Mouse (Mus musculus): Measurements from ENCODE around the gene Ino80d.

Ino80d gene

GRCm38 (mm10) chr1:63107614-63108327 is 6.7 kb downstream of the Ino80d start:
- in situ Hi-C loops (cut with MboI) = no loop called here

DNA sequence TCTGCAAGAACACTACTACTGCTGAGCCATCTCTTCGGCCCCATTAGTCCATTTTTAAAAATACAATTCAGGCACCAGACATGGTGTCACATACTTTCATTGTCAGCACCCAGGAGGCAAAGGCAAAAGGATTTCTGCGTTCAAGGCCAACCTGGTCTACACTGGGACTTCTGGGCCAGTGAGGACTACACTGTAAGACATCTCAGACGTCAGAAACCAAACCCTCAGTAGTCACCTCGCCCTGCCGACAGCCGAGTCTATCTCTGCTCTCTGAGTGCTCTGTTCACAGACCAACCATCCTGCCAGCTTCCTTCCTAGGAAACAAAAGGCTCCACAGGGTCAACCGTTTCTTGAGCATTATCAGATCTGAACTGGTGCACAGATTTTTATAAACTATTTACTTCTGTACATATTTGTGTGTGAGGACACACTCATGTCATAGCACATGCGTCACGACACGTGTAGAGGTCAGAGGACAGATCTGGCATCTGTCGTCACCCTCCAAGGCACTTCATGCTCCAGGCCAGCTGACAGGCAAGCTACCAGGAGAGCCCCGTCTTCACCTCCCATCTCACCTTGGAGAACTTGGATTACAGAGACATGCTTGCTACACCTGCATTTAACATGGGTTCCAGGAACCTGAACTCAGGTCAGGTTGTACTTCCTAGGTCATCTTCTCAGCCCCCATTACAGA is 11.6 kb downstream of the Ino80d start:
- in situ Hi-C loops (cut with MboI) = no loop called here

GRCm38 (mm10) chr1:63100196-63100595 is 14.3 kb downstream of the Ino80d start:
- in situ Hi-C loops (cut with MboI) = no loop called here

GRCm38 (mm10) chr1:63098831-63099230 is 15.6 kb downstream of the Ino80d start:
- in situ Hi-C loops (cut with MboI) = no loop called here

DNA sequence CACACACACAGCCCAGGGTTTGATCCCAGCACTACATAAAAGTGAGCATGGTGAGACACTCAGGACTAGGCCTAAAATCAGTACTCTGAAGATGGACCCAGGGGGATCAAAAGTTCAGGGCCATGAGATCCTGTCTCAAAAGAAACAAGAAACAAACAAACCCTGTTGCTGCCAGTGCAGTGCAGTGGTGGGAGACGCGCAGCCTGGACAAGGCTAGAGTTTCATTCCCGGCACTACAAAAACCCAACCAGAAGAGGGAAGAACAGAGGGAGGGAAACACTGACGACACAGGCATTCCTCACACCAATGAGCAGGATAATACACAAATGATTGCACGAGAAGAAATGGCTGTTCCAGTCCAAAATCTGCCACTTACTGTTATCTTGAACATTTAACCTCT is 18.4 kb downstream of the Ino80d start:
- in situ Hi-C loops (cut with MboI) = no loop called here

- in situ Hi-C loops (cut with MboI) = no loop called here
Observed at GRCm38 (mm10) chr1:63089795-63090194, 24.7 kb downstream of the Ino80d start.

DNA sequence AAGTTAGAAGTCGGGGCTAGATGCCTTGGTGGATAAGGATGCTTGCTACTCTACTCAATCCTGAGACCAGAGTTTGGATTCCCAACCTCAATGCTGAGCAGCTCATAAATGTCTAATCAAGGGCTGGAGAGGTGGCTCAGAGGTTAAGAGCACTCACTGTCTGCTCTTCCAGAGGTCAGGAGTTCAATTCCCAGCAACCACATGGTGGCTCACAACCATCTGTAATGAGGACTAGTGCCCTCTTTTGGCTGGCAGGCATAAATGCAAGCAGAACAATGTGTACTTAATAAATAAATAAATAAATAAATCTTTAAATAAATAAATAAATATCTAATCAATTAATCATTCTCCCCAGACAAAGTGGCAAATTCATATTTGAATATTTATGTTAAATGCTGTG is 25.9 kb downstream of the Ino80d start:
- in situ Hi-C loops (cut with MboI) = no loop called here

DNA sequence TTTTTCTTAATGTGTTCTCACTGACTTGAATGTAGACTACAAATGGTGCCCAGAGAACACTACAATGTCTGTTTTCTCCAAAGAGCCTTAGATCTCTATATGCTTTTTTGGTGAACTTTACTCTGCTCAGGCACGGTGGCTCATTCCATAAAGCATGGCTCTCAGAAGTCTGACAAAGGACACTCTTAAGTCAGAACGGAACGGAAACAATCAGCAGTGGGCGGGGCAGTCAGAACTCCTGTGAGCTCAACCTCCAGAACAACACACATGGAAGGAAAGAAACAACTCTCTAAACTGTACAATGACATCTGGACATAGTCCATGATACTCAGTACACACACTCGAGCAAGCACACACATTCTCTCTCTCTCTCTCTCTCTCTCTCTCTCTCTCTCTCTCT is 34.2 kb downstream of the Ino80d start:
- in situ Hi-C loops (cut with MboI) = no loop called here

- in situ Hi-C loops (cut with MboI) = no loop called here
Observed at GRCm38 (mm10) chr1:63076383-63076782, 38.1 kb downstream of the Ino80d start.

DNA sequence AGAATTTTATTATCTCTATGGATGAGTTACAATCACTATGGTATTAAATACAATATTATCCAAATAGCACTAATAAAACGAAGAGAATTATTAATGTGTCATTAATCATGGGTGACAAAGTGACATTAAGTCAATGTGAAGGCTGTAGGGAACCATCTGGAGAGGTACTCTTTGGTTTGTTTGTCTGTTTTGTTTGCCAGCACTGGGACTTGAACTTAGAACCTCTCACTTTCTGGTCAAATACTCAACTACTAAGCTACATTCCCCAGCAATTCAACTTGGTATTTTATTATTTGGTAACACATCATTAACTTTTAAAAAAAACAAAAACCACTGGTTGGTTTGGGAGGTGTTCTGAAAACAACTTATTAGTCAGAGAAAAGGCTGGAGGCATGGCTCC is 43.1 kb downstream of the Ino80d start:
- in situ Hi-C loops (cut with MboI) = no loop called here

DNA sequence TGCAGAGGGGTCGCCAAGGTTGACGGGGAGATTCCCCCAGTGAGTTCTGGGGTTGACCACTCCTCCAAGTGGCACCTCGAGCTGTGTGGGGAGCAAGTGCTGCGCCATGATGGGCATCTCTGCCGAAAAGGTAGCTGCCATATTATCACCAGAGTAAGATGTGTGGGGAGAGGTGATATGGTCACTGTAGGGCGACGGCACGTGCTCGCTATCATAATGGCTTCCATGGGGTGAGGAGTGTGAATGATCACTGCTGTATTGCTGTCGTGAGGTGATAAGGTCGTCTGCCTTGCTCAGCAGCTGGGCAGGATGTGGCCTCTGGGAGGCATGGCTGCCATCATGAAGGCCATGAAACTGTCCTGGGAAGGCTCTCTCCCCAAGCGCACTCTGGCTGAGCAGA is 56.1 kb downstream of the Ino80d start:
- in situ Hi-C loops (cut with MboI) = no loop called here

DNA sequence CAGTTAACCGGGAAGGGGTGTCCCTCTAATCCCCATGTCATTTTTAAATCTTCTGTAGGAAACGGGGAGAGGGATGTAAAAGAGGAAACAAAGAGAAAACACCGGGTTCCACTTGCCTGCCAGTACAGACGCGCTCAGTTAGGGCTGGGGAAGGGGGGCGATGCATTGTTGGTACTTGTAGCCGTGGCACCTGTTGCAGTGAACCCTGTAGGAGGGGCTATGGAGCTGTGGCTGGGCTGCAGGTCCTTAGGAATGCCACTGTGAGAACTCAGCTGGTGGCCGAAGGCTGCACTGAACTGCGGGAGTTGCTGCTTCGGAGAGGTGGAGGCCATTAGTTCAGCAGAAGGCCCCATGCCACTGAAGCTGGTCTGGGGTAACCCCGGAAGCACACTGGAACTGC is 56.6 kb downstream of the Ino80d start:
- in situ Hi-C loops (cut with MboI) = no loop called here

DNA sequence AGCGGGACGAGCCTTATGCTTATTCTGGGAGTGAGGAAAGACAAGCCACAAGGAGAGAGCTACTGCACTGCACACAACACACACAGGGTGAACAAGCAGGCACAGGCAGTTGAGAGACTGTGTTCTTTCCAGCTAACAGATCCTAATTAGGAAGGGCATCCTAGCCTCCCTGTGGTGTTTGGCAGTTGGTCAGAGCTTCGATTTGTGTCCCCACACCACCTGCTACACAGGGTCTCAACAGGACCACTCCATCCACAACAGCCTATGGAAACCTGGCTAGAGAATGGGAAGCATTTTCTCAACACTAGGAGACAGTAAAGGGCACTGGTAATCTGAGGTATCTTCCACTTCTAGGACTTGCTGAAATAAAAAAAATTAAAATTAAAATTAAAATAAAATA is 57.1 kb downstream of the Ino80d start:
- in situ Hi-C loops (cut with MboI) = no loop called here

- in situ Hi-C loops (cut with MboI) = no loop called here
Observed at GRCm38 (mm10) chr1:63055386-63055785, 59.1 kb downstream of the Ino80d start.

- in situ Hi-C loops (cut with MboI) = no loop called here
Observed at GRCm38 (mm10) chr1:63050866-63051265, 63.6 kb downstream of the Ino80d start.

DNA sequence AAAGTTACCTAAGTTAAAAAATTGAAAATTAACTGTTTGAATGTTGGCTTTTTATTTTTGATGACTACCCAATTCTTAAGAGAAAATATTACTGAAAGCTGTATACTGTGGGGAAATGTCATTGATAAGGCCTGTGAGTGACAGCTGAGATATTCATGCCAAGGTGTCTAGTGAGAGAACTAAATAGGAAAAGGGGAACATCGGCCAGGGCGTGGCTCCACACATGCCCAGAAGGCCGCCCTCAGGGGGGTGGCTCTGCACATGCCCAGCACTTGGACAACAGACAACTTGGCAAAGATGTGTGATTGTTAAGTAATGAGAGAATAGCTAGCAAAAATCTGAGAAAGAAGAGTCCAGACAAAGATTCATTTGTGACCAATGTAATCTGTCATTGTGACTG is 64.5 kb downstream of the Ino80d start:
- in situ Hi-C loops (cut with MboI) = no loop called here

DNA sequence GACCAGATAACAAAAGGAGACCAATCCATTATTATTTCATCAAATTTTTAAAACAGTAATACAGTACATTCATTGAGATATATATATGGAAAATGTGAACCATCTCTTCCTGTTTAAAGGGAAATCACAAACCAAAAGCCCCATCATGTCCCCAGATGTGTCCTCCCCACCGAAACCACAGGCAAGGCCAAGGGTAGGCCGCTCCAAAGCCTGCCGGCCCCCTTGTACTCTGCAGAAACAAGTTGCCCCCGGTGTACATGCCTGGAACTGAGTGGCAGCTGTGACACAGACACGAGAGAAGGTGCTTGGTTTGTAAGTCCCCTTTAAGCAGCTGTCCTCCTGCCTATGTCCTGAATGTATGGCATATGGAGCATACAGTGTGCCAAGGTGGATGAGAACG is 66.5 kb downstream of the Ino80d start:
- in situ Hi-C loops (cut with MboI) = no loop called here

DNA sequence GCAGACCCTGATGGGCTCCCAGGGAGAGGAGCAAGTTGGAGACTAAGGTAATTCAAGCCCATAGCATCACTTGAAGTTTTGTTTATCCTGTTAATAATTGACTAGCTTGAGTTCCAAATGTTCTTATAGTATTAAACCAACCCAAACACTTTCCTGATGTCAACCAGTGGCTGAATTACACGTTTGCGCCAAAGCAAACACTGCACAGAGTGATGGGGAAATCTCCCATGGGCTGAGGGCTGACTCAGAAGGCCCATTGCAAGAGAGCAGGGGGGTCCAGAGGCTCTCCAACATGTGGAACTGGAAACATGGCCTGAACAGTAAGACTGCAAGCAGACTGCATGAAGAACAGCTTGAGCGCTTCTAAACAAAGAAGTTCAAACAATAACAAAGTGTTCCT is 81.5 kb downstream of the Ino80d start:
- in situ Hi-C loops (cut with MboI) = no loop called here

- in situ Hi-C loops (cut with MboI) = no loop called here
Observed at GRCm38 (mm10) chr1:63019916-63020315, 94.6 kb downstream of the Ino80d start.

DNA sequence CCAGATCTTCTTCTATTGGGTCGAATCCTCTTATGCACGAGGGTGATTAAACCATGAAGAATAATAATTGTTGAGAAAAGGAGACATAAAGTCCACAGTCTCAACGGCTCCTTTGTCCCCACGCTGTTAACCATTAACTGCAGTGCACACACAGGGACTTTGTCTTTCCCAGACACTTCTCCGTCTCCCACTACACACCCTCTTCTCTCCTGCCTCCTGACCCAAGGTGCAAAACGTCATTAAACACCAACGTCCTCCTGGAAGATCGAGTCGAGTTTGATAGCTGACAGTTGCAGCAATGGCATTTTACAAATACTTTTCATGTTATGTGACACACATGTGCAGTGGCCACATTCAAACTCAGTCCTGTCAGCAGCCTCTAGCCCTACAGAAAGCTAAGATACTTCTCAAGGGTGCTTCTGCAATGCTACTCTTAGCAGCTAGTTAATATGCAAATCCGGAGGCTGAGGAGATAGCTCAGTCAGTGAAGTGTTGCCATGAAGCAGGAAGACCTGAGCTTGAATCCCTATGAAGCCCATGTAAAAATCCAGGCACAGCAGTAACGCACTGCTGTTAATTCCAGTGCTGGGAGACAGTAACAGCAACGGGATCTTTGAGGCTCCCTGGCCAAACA is 109.3 kb downstream of the Ino80d start:
- in situ Hi-C loops (cut with MboI) = no loop called here

DNA sequence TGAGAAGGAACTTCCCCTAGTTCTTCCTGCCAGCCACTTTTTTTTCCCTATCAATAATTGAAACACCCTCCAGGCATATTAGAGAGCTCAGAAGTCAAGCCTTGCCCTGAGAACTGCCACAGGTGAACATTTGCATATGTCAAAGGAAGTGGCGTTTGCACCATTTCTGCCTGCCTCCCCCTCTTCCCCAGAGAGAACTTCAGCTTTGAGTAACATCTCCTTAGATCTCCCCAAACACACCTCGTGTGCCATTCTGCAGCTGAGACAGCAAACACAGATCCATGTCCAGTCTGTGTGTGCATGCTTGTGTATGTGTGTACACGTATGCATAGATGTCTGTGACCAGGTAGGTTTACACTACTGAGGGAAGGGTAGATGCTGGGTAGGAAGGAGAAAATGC is 112.6 kb downstream of the Ino80d start:
- in situ Hi-C loops (cut with MboI) = no loop called here

DNA sequence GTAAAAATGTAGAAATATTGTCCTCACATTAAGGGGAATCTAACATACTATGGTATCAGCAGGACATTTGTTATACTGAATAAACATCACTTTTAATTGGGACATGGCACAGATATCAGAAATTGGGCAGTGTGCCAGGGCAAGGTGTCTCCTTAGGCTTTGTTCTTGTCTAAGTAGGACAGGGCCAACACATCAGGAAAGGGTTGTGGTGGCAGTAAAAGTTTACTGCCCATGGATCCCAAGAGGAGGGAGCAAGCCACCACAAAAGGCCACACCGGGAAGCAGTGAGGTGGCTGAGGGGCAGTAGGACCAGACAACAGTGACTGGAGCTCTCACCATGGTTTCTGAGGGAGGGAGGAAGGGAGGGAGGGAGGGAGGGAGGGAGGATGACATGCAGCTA is 121.1 kb downstream of the Ino80d start:
- in situ Hi-C loops (cut with MboI) = loop anchor here (25.0 kb wide), 1 partner anchor 1806 kb away; no protein-coding TSS in a partner anchor

GRCm38 (mm10) chr1:62992648-62993047 is 121.8 kb downstream of the Ino80d start:
- in situ Hi-C loops (cut with MboI) = loop anchor here (25.0 kb wide), 1 partner anchor 1805 kb away; no protein-coding TSS in a partner anchor

Measured in mature B cell (primary cell).